Mouse (Mus musculus) layer of hippocampus, adult 18-20 months (tissue): ENCODE data around the gene Ssu2. TPM values are rescaled to one million over a fixed set of nuclear protein-coding genes. Genes with fewer than 3 reads are reported as not detected.

ENCODE experiments used
- DNase-seq, 2 experiments: peaks; one replicate each; pipeline ENCODE4 v3.0.0; 2022; ENCODE audit warnings: low spot score in 2 of 2
- long read RNA-seq: library from polyadenylated mRNA; stranded (forward); transcript quantifications from one replicate; pipeline ENCODE4 v2.0.0, GENCODE M21; 2021
- total RNA-seq, 2 experiments: library from RNA; stranded (reverse); gene quantifications; 2 replicates each; pipeline ENCODE4 v1.2.3; 2021

Ssu2 gene
- total RNA-seq: under 1 TPM in 1 of 2 experiments, not detected in 1; 0.46 TPM
- long read RNA-seq: 0 reads

GRCm38 (mm10) chr6:112387947-112388346 is at the start of gene Ssu2:
Ssu2 (minus strand) TSS chr6:112388023.
- DNase-seq: no peak

- DNase-seq: no peak
Observed at GRCm38 (mm10) chr6:112426018-112426732, 38.4 kb upstream of the Ssu2 start.

- DNase-seq: no peak
Observed at GRCm38 (mm10) chr6:112423746-112424501, 36.1 kb upstream of the Ssu2 start.

- no peak for DNase-seq
Observed at GRCm38 (mm10) chr6:112420883-112421282, 33.1 kb upstream of the Ssu2 start.

- DNase-seq: peak; percentile 32 to 40
Observed at GRCm38 (mm10) chr6:112419333-112419732, 31.5 kb upstream of the Ssu2 start.

- no peak for DNase-seq
Observed at GRCm38 (mm10) chr6:112404111-112404510, 16.3 kb upstream of the Ssu2 start.

GRCm38 (mm10) chr6:112401953-112402683 is 14.3 kb upstream of the Ssu2 start:
- DNase-seq: peak; percentile 30 to 37

- no peak for DNase-seq
Observed at GRCm38 (mm10) chr6:112397351-112397750, 9.5 kb upstream of the Ssu2 start.

- DNase-seq: no peak
Observed at GRCm38 (mm10) chr6:112396352-112396751, 8.5 kb upstream of the Ssu2 start.

- DNase-seq: no peak
Observed at GRCm38 (mm10) chr6:112388385-112388784, 562 bp upstream of the Ssu2 start.

- DNase-seq: peak; percentile 43 to 49
Observed at GRCm38 (mm10) chr6:112386260-112386659, 1.6 kb downstream of the Ssu2 start.

- no peak for DNase-seq
Observed at GRCm38 (mm10) chr6:112382990-112383685, 4.7 kb downstream of the Ssu2 start.

- no peak for DNase-seq
Observed at GRCm38 (mm10) chr6:112379054-112379453, 8.8 kb downstream of the Ssu2 start.

- no peak for DNase-seq
Observed at GRCm38 (mm10) chr6:112375661-112376392, 12.0 kb downstream of the Ssu2 start.

GRCm38 (mm10) chr6:112373886-112374585 is 13.8 kb downstream of the Ssu2 start:
- DNase-seq: peak in 1 of 2 experiments; percentile 54

- no peak for DNase-seq
Observed at GRCm38 (mm10) chr6:112365294-112365693, 22.5 kb downstream of the Ssu2 start.

- DNase-seq: peak in 1 of 2 experiments; percentile 79
Observed at GRCm38 (mm10) chr6:112364581-112364980, 23.2 kb downstream of the Ssu2 start.

GRCm38 (mm10) chr6:112362349-112362958 is 25.4 kb downstream of the Ssu2 start:
- DNase-seq: peak; percentile 22 to 77

- DNase-seq: peak; percentile 39 to 64
Observed at GRCm38 (mm10) chr6:112360676-112361075, 27.1 kb downstream of the Ssu2 start.
